Mouse (Mus musculus) thymus, adult 2 months (tissue): Measurements from ENCODE around the gene Eml5.

Experiments
- CTCF ChIP-seq: fragments of 200-500 bp; IDR thresholded peaks from 2 replicates; pipeline ENCODE4 v1.5.1; 2012; ENCODE audit warnings: mild to moderate bottlenecking, control low read depth, low read length, moderate library complexity, borderline replicate concordance; ENCODE audit not compliant: control insufficient read depth, poor library complexity, insufficient read depth; ENCODE audit errors: extremely low read depth
- POLR2A ChIP-seq: fragments of 200-500 bp; IDR thresholded peaks from 2 replicates; pipeline ENCODE4 v1.6.1; 2012; ENCODE audit warnings: mild to moderate bottlenecking, low read length, control low read depth, moderate library complexity; ENCODE audit not compliant: control insufficient read depth, poor library complexity, insufficient read depth; ENCODE audit errors: extremely low read depth

- TF ChIP-seq POLR2A, result no peak
- TF ChIP-seq CTCF, result no peak
Observed at GRCm38 (mm10) chr12:98747380-98747753, 153.9 kb downstream of the Eml5 start.
